Mouse (Mus musculus): ENCODE measurements at regions not wholly inside any gene's neighbourhood (a gene's known extent, or its start where the extent isn't known, plus 50 kb on each side); places are given as distances from the start of the nearest gene placed in this dataset.

- no peak for DNase-seq (ENCODE audit: low spot score in 2 of 2)
Measured at GRCm38 (mm10) chr1:78050231-78050630, 146.7 kb downstream of the Pax3 start.

GRCm38 (mm10) chr1:78032336-78032735 is 164.6 kb downstream of the Pax3 start:
- no peak for DNase-seq (ENCODE audit: low spot score in 2 of 2)

- DNase-seq (ENCODE audit: low spot score in 2 of 2), result no peak
Measured at GRCm38 (mm10) chr1:78021766-78022165, 175.2 kb downstream of the Pax3 start.

GRCm38 (mm10) chr1:78021014-78021413 is 175.9 kb downstream of the Pax3 start:
- no peak for DNase-seq (ENCODE audit: low spot score in 2 of 2)

GRCm38 (mm10) chr1:78017949-78018617 is 178.9 kb downstream of the Pax3 start:
- no peak for DNase-seq (ENCODE audit: low spot score in 2 of 2)

GRCm38 (mm10) chr1:78016541-78017267 is 180.2 kb downstream of the Pax3 start:
- no peak for DNase-seq (ENCODE audit: low spot score in 2 of 2)

- DNase-seq (ENCODE audit: low spot score in 2 of 2), result no peak
Measured at GRCm38 (mm10) chr1:78015999-78016398, 180.9 kb downstream of the Pax3 start.

- no peak for DNase-seq (ENCODE audit: low spot score in 2 of 2)
Measured at GRCm38 (mm10) chr1:78013396-78013795, 183.5 kb downstream of the Pax3 start.

- no peak for DNase-seq (ENCODE audit: low spot score in 2 of 2)
Measured at GRCm38 (mm10) chr1:78008811-78009410, 188.0 kb downstream of the Pax3 start.

- no peak for DNase-seq (ENCODE audit: low spot score in 2 of 2)
Measured at GRCm38 (mm10) chr1:78004376-78004775, 192.6 kb downstream of the Pax3 start.

- no peak for DNase-seq (ENCODE audit: low spot score in 2 of 2)
Measured at GRCm38 (mm10) chr1:77998727-77999126, 198.2 kb downstream of the Pax3 start.

- DNase-seq (ENCODE audit: low spot score in 2 of 2), result no peak
Measured at GRCm38 (mm10) chr1:77981528-77981927, 215.4 kb downstream of the Pax3 start.

GRCm38 (mm10) chr1:77978696-77979095 is 218.2 kb downstream of the Pax3 start:
- DNase-seq (ENCODE audit: low spot score in 2 of 2), result peak in 1 of 2 experiments; percentile 51

GRCm38 (mm10) chr1:77975941-77976340 is 221.0 kb downstream of the Pax3 start:
- no peak for DNase-seq (ENCODE audit: low spot score in 2 of 2)

- DNase-seq (ENCODE audit: low spot score in 2 of 2), result peak in 1 of 2 experiments; percentile 38
Measured at GRCm38 (mm10) chr1:77972301-77972717, 224.6 kb downstream of the Pax3 start.

- DNase-seq (ENCODE audit: low spot score in 2 of 2), result no peak
Measured at GRCm38 (mm10) chr1:77964656-77965335, 232.1 kb downstream of the Pax3 start.

GRCm38 (mm10) chr1:77959309-77959708 is 237.6 kb downstream of the Pax3 start:
- no peak for DNase-seq (ENCODE audit: low spot score in 2 of 2)

- DNase-seq (ENCODE audit: low spot score in 2 of 2), result no peak
Measured at GRCm38 (mm10) chr1:77957156-77957767, 239.7 kb downstream of the Pax3 start.

- no peak for DNase-seq (ENCODE audit: low spot score in 2 of 2)
Measured at GRCm38 (mm10) chr1:77947894-77948293, 249.0 kb downstream of the Pax3 start.

GRCm38 (mm10) chr1:77944327-77944645 is 252.6 kb downstream of the Pax3 start:
- no peak for DNase-seq (ENCODE audit: low spot score in 2 of 2)

- DNase-seq (ENCODE audit: low spot score in 2 of 2), result no peak
Measured at GRCm38 (mm10) chr1:77943633-77944326, 253.2 kb downstream of the Pax3 start.
